Mouse (Mus musculus): ENCODE measurements at regions not wholly inside any gene's neighbourhood (a gene's known extent, or its start where the extent isn't known, plus 50 kb on each side); places are given as distances from the start of the nearest gene placed in this dataset.
"Not testable (repeated sequence)": the region's sequence is repeated elsewhere in the genome, so short reads cannot be mapped to it uniquely, and the experiment has no call there.

DNA sequence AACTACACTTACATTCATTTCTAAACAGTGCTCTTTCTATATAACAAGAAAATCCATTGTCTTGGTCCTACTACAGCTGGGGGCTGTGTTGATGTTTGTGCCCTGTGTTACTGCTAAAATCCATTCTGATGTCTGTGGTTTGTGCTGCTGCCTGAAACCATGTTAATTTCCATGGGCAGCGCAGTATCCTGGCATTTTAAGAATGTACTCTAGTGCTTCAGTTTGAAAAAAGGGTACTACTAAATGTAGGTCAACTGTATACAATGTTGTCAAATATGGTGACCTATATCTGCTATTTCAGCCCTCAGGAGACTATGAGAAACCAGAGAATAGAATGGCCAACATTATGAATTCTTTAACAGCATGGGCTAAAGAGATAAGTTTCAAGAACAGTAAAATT, 1052.2 kb downstream of the Hace1 start:
- no peak for DNase-seq (ENCODE audit: low spot score)

- DNase-seq (ENCODE audit: low spot score), result no peak
Observed at GRCm38 (mm10) chr10:46663041-46663440, 1085.4 kb downstream of the Hace1 start.

DNA sequence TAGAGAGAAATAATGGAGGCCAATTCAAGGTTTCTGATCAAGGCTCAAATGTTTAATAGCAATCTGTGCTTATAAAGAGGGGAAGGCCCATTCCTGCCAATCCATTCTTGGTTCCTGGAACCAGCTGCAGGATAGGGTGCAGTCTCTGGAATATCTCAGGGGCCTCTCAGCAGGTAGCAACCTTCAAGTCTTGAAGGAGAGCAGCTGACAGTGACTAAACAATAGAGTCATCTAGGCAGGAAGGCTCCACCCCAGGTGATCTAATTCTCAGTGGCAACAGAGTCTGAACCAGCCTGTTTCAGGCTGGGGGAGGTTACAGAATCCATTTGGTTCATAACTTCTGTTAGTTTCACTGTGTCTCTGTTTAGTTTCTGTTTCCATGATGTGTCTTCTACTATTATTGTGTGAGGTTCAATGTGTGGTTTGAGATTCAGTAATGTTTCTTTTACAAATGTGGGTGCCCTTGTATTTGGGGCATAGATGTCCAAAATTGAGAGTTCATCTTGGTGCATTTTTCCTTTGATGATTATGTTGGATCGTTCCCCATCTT, 1112.3 kb downstream of the Hace1 start:
- DNase-seq (ENCODE audit: low spot score), result not testable (repeated sequence)

- no peak for DNase-seq (ENCODE audit: low spot score)
Observed at GRCm38 (mm10) chr10:46692661-46693060, 1115.0 kb downstream of the Hace1 start.

DNA sequence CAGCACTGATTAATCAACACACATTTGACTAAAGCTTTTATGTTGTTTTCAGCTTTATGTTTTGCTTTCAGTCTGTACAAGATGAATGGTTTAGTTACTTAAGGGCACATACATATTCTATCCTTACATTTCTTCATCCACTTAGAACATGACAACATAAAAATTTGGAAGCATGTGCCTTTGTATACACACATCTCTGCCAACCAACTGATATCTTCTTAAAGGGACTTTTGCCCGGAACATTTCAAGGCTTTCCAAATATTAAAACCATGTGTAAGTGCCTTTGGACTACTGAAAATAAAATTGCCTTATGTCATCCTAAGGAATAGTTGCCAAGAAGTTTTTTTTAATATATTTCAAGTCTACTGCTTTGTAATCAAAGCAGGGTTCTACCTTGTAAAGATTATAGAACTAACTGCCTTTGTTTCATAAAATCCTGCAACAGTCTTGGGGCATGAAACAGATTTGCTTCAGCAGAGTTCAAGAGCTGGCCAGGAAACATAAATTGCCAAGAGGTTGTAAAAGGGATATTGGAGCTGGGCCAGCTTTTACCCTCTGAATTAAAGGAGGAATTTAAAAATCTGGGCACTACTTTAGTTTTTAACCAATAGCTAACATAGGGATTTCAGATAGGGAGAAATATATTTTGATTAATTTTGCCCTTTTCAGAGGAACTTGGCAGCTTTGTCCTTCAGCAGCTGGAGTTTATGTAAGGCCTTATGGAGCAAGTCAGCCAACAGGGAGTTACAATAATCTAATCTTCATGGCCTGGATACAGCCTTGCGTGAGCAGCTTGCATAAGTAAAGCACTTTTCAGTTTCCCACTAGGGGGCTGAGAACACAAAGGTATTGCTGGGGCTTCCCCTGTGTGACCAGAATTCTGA, 1120.0 kb downstream of the Hace1 start:
- peak; percentile 5 for DNase-seq (ENCODE audit: low spot score)

- DNase-seq (ENCODE audit: low spot score), result no peak
Observed at GRCm38 (mm10) chr10:46701221-46701620, 1123.6 kb downstream of the Hace1 start.

- not testable (repeated sequence) for DNase-seq (ENCODE audit: low spot score)
Observed at GRCm38 (mm10) chr10:46708022-46708421, 1130.4 kb downstream of the Hace1 start.

DNA sequence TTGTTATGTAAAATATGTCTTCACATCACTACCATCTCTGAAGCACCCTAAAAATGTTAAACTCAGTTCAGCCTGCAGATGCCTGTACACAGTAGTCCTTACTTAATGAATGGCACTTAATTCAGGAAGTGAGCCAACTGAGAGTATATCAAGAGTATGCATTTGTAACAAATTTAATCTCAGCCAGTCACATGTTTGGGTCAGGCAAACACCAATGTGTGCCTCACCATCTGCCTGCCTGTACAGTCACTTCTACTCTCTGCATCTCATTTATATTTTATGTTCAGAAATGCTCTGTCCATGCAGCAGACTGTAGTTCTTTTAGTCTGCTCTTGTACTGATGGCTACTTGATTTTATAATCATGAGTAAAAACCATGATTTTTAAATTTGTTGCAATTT, 1135.1 kb downstream of the Hace1 start:
- DNase-seq (ENCODE audit: low spot score), result no peak

GRCm38 (mm10) chr10:46718349-46719087, 1140.9 kb downstream of the Hace1 start:
- no peak for DNase-seq (ENCODE audit: low spot score)

GRCm38 (mm10) chr10:46719088-46719469, 1141.5 kb downstream of the Hace1 start:
- no peak for DNase-seq (ENCODE audit: low spot score)

DNA sequence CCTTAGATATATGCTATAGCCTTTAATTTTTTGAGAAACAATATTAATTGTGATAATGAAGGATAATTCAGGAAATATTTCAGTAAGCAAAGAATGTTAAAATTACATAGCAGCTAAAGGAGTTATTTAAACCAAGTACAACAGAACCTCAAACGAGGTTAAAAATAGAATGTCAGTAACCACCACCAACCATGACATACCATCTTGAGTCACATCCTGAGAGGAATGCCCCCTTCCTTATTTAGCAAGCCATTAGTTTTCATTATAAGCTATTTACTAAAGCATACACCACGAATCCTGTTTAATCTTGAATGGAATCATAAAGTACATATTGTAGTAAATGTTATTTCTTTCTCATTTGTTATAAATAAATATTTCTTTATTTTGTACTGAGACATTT, 1146.0 kb downstream of the Hace1 start:
- no peak for DNase-seq (ENCODE audit: low spot score)

DNA sequence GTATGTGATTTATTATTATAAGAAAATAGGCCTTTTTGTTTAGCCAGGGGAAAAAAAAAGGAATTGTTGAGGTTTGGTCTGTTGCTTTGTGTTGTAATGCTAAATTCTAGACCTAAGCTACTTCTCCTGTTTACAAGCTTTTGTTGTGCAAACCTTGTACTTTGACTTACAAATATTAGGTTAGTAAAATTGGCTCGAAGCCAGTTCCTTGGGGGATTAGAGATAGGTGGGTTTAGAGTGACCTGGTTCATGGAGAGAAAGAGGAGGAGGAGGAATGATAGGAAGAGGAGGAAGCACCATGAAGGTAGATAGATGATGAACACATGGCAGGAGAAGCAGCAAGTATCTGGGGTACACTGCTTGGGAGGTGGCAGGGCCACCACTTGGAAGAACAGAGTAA, 1153.0 kb downstream of the Hace1 start:
- no peak for DNase-seq (ENCODE audit: low spot score)

DNA sequence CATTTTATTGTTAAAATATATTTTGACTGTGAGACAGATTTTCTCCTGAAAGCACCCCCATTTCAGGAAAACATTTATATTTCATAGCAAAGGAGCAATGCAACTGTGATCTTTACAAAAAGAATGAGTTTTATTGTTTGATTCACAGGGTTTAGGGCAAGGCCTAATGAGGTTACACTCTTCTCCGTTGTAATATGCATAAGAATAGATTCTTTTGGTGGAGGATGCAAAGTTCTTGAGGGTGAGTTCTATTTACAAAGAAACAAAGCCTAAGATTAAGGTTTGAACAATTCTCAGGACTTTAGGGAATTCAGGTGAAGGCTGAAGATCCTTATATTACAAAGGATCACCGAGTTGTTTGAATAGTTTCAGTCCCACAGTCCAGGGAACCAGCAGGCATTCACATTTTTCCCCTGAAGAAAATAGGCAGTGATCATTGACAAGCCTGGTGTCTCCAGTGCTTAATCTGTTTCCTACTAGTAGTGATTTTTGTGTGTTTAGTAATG, 1156.2 kb downstream of the Hace1 start:
- DNase-seq (ENCODE audit: low spot score), result no peak

GRCm38 (mm10) chr10:46741098-46741497, 1163.5 kb downstream of the Hace1 start:
- no peak for DNase-seq (ENCODE audit: low spot score)

DNA sequence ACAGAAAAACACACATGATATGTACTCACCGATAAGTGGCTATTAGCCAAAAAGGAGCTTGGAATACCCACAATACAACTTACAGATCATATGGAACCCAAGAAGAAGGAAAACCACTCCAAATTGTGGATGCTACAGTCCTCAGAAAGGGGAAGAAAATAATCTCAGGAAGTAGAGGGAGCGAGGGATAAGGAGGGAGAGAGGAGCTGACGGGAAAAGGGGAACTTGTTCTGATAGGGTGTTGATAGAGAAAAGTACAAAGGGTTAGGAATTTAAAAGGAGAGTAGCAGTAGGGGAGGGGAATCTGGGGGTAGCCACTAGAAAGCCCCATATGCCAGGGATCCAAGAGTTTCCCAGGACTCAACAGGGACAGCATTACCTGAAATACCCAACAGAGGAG, 1164.5 kb downstream of the Hace1 start:
- no peak for DNase-seq (ENCODE audit: low spot score)

DNA sequence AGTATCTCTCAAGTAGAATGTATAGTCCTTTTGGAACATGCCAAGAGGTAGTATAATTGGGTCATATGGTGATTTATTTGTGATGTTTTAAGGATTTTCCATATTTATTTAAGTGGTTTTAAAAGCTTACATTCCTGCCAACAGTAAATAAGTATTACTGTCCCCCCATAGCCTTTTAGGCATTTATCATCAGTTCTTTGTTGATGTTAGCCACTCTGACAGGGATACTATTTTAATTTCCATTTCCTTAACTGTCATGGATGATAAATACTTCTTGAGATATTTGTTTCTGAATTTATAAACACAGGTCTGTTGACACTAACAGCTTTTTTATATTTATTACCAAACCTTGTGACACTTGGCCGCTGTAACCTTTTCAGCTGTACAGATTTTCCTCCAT, 1183.3 kb downstream of the Hace1 start:
- DNase-seq (ENCODE audit: low spot score), result no peak

DNA sequence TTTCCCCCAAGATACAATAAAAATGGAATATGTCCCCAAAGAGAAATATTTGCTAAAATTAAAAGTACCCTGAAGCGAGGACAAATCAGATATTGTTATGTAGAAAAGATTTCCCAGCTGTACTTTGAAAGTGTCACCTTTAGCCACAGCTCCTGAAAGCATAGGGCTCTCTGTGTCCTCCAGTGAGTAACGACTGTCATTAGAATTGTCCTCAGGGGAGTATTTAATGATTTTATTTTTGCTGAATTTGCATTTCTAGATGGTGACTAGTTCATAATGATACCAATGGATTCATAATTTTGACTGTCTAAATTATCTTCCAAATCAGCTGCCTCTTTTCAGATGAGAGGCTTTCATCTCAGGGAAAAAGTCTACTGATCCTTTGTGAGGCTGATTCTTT, 1201.1 kb downstream of the Hace1 start:
- DNase-seq (ENCODE audit: low spot score), result no peak

DNA sequence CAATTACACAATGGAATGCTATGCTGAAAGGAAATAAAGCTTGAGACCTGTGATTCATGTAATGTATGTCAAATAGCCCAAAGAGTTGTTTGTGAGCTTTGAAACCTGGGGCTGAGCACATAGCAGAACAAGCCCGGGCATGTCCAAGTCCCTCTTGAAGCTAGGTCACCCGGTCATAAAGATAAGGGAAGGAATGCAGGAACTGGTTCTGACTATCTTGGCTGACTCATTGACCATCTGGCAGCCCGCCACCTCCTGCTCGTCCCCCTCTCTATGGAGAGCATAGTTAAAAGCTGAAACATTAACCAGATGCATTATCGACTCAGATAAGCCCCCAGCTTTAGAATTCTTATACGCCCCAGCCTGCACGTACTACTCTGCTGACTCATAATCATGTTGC, 1208.1 kb downstream of the Hace1 start:
- peak; percentile 74 for DNase-seq (ENCODE audit: low spot score)

DNA sequence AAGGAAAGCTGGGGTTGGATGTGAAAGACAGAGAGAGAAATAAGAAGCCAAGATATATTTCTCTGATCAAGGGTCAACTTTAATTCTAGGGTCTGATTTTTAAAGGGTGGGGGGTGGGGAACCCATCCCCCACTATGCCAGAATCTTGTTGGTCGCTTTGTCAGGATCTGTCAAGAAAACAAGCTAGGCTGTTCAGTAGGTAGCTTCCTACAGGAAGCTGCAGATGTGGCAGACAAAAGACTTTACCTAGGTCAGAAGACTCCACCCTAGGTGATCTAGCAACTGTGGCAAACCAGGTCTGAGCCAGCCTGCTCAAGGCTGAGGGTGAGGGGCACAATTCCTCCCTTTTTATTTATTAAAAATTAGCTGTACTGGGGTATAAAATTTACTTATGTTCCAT, 1236.6 kb downstream of the Hace1 start:
- no peak for DNase-seq (ENCODE audit: low spot score)

DNA sequence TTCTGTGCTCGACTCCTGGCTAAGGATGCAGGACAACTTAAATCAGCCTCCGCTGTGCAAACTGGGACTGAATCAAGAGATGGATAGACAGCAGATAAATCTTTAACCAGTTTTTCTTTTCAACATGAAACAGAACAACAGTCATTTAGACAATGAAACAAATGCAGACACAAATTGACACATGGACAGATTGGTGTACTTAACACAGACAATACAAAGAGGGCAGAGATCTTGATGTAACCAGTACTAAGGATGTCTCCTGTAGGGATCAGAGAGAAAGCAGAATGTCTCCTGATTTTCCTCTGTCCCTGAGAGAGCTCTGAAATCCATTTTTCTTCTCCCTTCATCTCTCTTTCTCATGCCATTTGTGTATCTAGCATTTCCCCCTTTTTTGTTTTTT, 1241.5 kb downstream of the Hace1 start:
- DNase-seq (ENCODE audit: low spot score), result no peak

DNA sequence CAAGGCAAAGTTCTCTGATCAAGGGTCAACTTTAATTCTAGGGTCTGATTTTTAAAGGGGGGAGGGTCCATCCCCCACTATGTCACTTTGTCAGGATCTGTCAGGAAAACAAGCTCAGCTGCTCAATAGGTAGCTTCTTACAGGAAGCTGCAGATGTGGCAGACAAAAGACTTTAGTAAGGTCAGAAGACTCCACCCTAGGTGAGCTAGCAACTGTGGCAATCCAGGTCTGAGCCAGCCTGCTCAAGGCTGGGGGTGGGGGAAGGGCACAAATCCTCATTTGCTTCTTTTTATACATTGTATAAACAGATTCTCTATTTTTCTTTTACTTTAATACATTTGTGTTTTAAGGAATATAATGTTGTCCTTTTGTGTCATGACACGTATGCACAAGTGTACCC, 1242.3 kb downstream of the Hace1 start:
- DNase-seq (ENCODE audit: low spot score), result no peak

- no peak for DNase-seq (ENCODE audit: low spot score)
Observed at GRCm38 (mm10) chr10:46823837-46824236, 1246.2 kb downstream of the Hace1 start.

GRCm38 (mm10) chr10:46826012-46826411, 1248.4 kb downstream of the Hace1 start:
- DNase-seq (ENCODE audit: low spot score), result no peak

All from urinary bladder, postnatal 14 days (tissue).